11 mouse cellular contexts compared by ENCODE assay signal in the genomic region with DNA sequence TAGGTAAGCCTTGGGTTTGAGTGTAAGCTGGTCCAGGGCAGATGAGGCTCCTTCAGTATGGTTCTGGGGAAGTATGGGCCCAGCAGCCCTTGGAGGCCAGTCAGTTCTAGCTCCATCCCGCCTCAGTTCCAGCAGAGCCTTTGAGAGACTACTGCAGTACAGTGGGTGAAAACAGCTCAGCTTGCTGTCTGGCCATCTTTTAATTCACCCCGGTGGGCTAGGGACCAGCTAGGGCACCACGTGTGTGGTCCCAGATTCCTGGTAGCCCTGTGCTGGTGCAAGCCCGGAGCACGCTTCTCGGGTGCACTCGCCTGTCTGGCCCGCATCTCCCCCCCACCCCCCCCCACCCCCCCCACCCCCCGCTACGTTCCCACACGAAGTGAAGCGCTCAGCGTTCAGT. TPM values are rescaled to one million over a fixed set of nuclear protein-coding genes. Genes with fewer than 3 reads are reported as not detected.
A peak's percentile ranks its signal among the peaks of the same experiment; 100 is the strongest.
DNase-seq lines count a peak whose midpoint lies in the region; ATAC-seq and TF ChIP-seq lines count a peak whose summit lies in the region.
"Had no signal": no experiment of that assay in that cellular context is flagged by ENCODE, and none has a peak within 500 bp of the region (broad histone marks: within the 10 kb centered on the region; RNA-seq: fewer than 3 reads in every experiment).

No protein-coding gene starts in this region.

- ATAC-seq in lung, embryonic 16.5 days (ENCODE audit: low read depth) = no peak
- ATAC-seq in forebrain, embryonic 16.5 days = 0 out of 2 replicates have a peak, but pooled peaks have one; percentile 18
- ATAC-seq in limb, embryonic 15.5 days (ENCODE audit: insufficient number of reproducible peaks, low FRiP score, low TSS enrichment, low read depth) = no peak
- no peak for ATAC-seq in neural tube, embryonic 15.5 days (ENCODE audit: low FRiP score)
- ATAC-seq: lung, postnatal 0 days had no signal

- H3K36me3 ChIP-seq in lung, embryonic 16.5 days (ENCODE audit: control insufficient read depth, insufficient read depth, low read length) = no peaks in the 10 kb centered on the region
- no peaks in the 10 kb centered on the region for H3K36me3 ChIP-seq in forebrain, embryonic 16.5 days (ENCODE audit: control insufficient read depth, insufficient read depth)
- H3K36me3 ChIP-seq in limb, embryonic 15.5 days = no peaks in the 10 kb centered on the region
- H3K36me3 ChIP-seq in neural tube, embryonic 15.5 days = no peaks in the 10 kb centered on the region
- H3K36me3 ChIP-seq in kidney, adult 2 months (ENCODE audit: control insufficient read depth, insufficient read depth, low read length) = no peaks in the 10 kb centered on the region

- peaks cover 4% of the 10 kb centered on the region; the same call in 1 of the 2 replicates for H3K4me1 ChIP-seq in lung, embryonic 16.5 days (replicated peaks; ENCODE audit: control insufficient read depth, insufficient read depth, low read length)
- peaks cover 8% of the 10 kb centered on the region for H3K4me1 ChIP-seq in forebrain, embryonic 16.5 days (replicated peaks; ENCODE audit: control insufficient read depth, insufficient read depth, low read length)
- peaks cover 3% of the 10 kb centered on the region; the same call in 1 of the 2 replicates for H3K4me1 ChIP-seq in limb, embryonic 15.5 days
- peaks cover 9% of the 10 kb centered on the region for H3K4me1 ChIP-seq in neural tube, embryonic 15.5 days
- no peaks in the 10 kb centered on the region for H3K4me1 ChIP-seq in kidney, adult 2 months (ENCODE audit: control insufficient read depth, insufficient read depth, low read length)

- H3K27me3 ChIP-seq in lung, embryonic 16.5 days (ENCODE audit: control insufficient read depth, insufficient read depth, low read depth, low read length) = peaks cover 41% of the 10 kb centered on the region
- peaks cover 55% of the 10 kb centered on the region for H3K27me3 ChIP-seq in forebrain, embryonic 16.5 days (replicated peaks; ENCODE audit: control insufficient read depth, insufficient read depth, low read length)
- peaks cover 31% of the 10 kb centered on the region for H3K27me3 ChIP-seq in limb, embryonic 15.5 days
- H3K27me3 ChIP-seq in neural tube, embryonic 15.5 days (replicated peaks) = peaks cover 44% of the 10 kb centered on the region
- H3K27me3 ChIP-seq in kidney, adult 2 months (replicated peaks; ENCODE audit: control insufficient read depth, insufficient read depth, low read length) = peaks cover 2% of the 10 kb centered on the region

- no peak overlapping the region for H3K27ac ChIP-seq in lung, embryonic 16.5 days (ENCODE audit: low read length)
- H3K27ac ChIP-seq in forebrain, embryonic 16.5 days (ENCODE audit: low read length) = no peak overlapping the region
- H3K27ac ChIP-seq in limb, embryonic 15.5 days = no peak overlapping the region
- H3K27ac ChIP-seq in neural tube, embryonic 15.5 days (replicated peaks) = no peak overlapping the region
- no peak overlapping the region for H3K27ac ChIP-seq in kidney, adult 2 months (ENCODE audit: insufficient read depth, low read depth, low read length)

- H3K4me2 ChIP-seq in lung, embryonic 16.5 days (ENCODE audit: low read depth, low read length) = peak overlapping the region; percentile 22; the same call in 1 of the 2 replicates
- H3K4me2 ChIP-seq in forebrain, embryonic 16.5 days (ENCODE audit: low read length) = no peak overlapping the region
- 0 out of 2 replicates have a peak overlapping the region, but pooled peaks have one; percentile 20 for H3K4me2 ChIP-seq in limb, embryonic 15.5 days
- peak overlapping the region; percentile 22; the same call in 1 of the 2 replicates for H3K4me2 ChIP-seq in neural tube, embryonic 15.5 days

- WGBS in lung, embryonic 16.5 days = 2% methylated on average over 13 of the region's 13 CpGs
- WGBS in forebrain, embryonic 16.5 days = 1% methylated on average over 9 of the region's 13 CpGs
- WGBS in limb, embryonic 15.5 days = 2% methylated on average over 8 of the region's 13 CpGs
- WGBS in neural tube, embryonic 15.5 days = under 1% methylated on average over 13 of the region's 13 CpGs
- WGBS in kidney, adult 2 months = 4% methylated on average over 13 of the region's 13 CpGs

- no peak for TF ChIP-seq CTCF in kidney, adult 2 months (conservative IDR thresholded peaks at IDR 0.05; ENCODE audit: insufficient read depth, insufficient read length, low read depth, low read length)

- TF ChIP-seq POLR2A in kidney, adult 2 months (IDR thresholded peaks at IDR 0.05; ENCODE audit: low read depth, low read length) = no peak

- DNase-seq in lung, adult 18-20 months = no peak
- no peak for DNase-seq in adrenal gland, postnatal 25 days
- DNase-seq in kidney, adult 2 months = no peak
- DNase-seq in lung, postnatal 25 days (ENCODE audit: low spot score) = no peak
- DNase-seq: kidney, adult 11 months; thymus, postnatal 25 days had no signal

- no peaks in the 10 kb centered on the region for H3K9me3 ChIP-seq in lung, embryonic 16.5 days (ENCODE audit: control insufficient read depth, low read length)
- H3K9me3 ChIP-seq in forebrain, embryonic 16.5 days (ENCODE audit: control insufficient read depth, low read length) = no peaks in the 10 kb centered on the region
- H3K9me3 ChIP-seq in limb, embryonic 15.5 days = no peaks in the 10 kb centered on the region
- H3K9me3 ChIP-seq in neural tube, embryonic 15.5 days (replicated peaks) = no peaks in the 10 kb centered on the region

- H3K9ac ChIP-seq in lung, embryonic 16.5 days (ENCODE audit: low read length) = no peak overlapping the region; the same call in 1 of the 2 replicates
- no peak overlapping the region for H3K9ac ChIP-seq in forebrain, embryonic 16.5 days (replicated peaks; ENCODE audit: low read depth, low read length)
- no peak overlapping the region for H3K9ac ChIP-seq in limb, embryonic 15.5 days
- no peak overlapping the region for H3K9ac ChIP-seq in neural tube, embryonic 15.5 days (replicated peaks)

- no peak overlapping the region for H3K4me3 ChIP-seq in lung, embryonic 16.5 days (ENCODE audit: low read length)
- H3K4me3 ChIP-seq in forebrain, embryonic 16.5 days (replicated peaks; ENCODE audit: low read length) = no peak overlapping the region
- no peak overlapping the region for H3K4me3 ChIP-seq in limb, embryonic 15.5 days
- no peak overlapping the region for H3K4me3 ChIP-seq in neural tube, embryonic 15.5 days (replicated peaks)
- no peak overlapping the region for H3K4me3 ChIP-seq in kidney, adult 2 months (ENCODE audit: insufficient read depth, low read depth, low read length)

RNA-seq across cellular contexts. Expression of gene Nr5a2, which starts 2.1 kb away (rescaled TPM):
- 2.3 and 2.5 TPM in 2 replicates for polyA plus RNA-seq in lung, embryonic 16.5 days (2015; fragmentation: Nextera tagmentation; extraction: Ambion mirVana)
- 0.21 and 0.23 TPM in 2 replicates for polyA plus RNA-seq in forebrain, embryonic 16.5 days (2015; fragmentation: Nextera tagmentation; extraction: Ambion mirVana)
- polyA plus RNA-seq in limb, embryonic 15.5 days (2015; fragmentation: Nextera tagmentation; extraction: Ambion mirVana) = 0.82 and 1.1 TPM in 2 replicates
- polyA plus RNA-seq in neural tube, embryonic 15.5 days (2015; fragmentation: Nextera tagmentation; extraction: Ambion mirVana) = 1.6 and 2.0 TPM in 2 replicates
- total RNA-seq in adrenal gland, postnatal 25 days (2021) = 2.7 and 4.0 TPM in 2 replicates
- polyA plus RNA-seq in kidney, adult 2 months (2012; rRNA removed) = 0.38 and 0.58 TPM in 2 replicates
